Mouse (Mus musculus): Measurements from ENCODE around the gene Cd2.

GRCm38 (mm10) chr3:101256090-101256489, 31.6 kb downstream of the Cd2 start:
- no peak for TF ChIP-seq POLR2A (IDR thresholded peaks at IDR 0.05; ENCODE audit: control insufficient read depth in 1 of 2, insufficient read depth in 1 of 2, low read depth in 1 of 2, low read length in 2 of 2, poor library complexity in 1 of 2)
- no peak for TF ChIP-seq E2F4 (IDR thresholded peaks at IDR 0.05; ENCODE audit: borderline replicate concordance, low read depth, low read length)
- TF ChIP-seq BHLHE40 (IDR thresholded peaks at IDR 0.05; ENCODE audit: borderline replicate concordance, low read depth, low read length) = no peak
- TF ChIP-seq CHD1 (IDR thresholded peaks at IDR 0.05; ENCODE audit: low read depth, low read length) = no peak
- TF ChIP-seq POLR2AphosphoS5 (IDR thresholded peaks at IDR 0.05; ENCODE audit: borderline replicate concordance, low read depth, low read length) = no peak
- TF ChIP-seq TCF12 (IDR thresholded peaks at IDR 0.05; ENCODE audit: low read depth, low read length) = no peak
- no peak for TF ChIP-seq EP300 (IDR thresholded peaks at IDR 0.05; ENCODE audit: low read depth in 1 of 2, low read length in 2 of 2)
- TF ChIP-seq MXI1 (IDR thresholded peaks at IDR 0.05; ENCODE audit: low read depth, low read length) = no peak
- no peak for TF ChIP-seq CTCF (IDR thresholded peaks at IDR 0.05 in 2 of 3, conservative IDR thresholded peaks at IDR 0.05 in 1 of 3; ENCODE audit: control insufficient read depth in 1 of 3, insufficient read depth in 1 of 3, low read depth in 2 of 3, low read length in 3 of 3, poor library complexity in 1 of 3, severe bottlenecking in 1 of 3)
- TF ChIP-seq USF2 (IDR thresholded peaks at IDR 0.05; ENCODE audit: borderline replicate concordance in 1 of 2, insufficient read depth in 1 of 2, low read depth in 1 of 2, low read length in 2 of 2) = no peak
- TF ChIP-seq GATA1 (IDR thresholded peaks at IDR 0.05; ENCODE audit: low read depth, low read length) = no peak
- no peak for TF ChIP-seq USF1 (IDR thresholded peaks at IDR 0.05; ENCODE audit: low read depth, low read length)
- TF ChIP-seq RCOR1 (IDR thresholded peaks at IDR 0.05; ENCODE audit: low read depth, low read length) = no peak

Measured in MEL (cell line).